Mouse (Mus musculus) thymus, postnatal 0 days (tissue): ENCODE measurements at regions not wholly inside any gene's neighbourhood (a gene's known extent, or its start where the extent isn't known, plus 50 kb on each side); places are given as distances from the start of the nearest gene placed in this dataset.

Experiments used
- DNase-seq: peaks from one replicate; pipeline ENCODE4 v3.0.0-alpha.2; 2015; ENCODE audit warnings: low spot score

- peak; percentile 64 for DNase-seq
These were observed 176.5 kb upstream of the Lpp start for GRCm38 (mm10) chr16:24216828-24217227.

- DNase-seq, result peak; percentile 58
These were observed 178.0 kb upstream of the Lpp start for GRCm38 (mm10) chr16:24215353-24215752.

GRCm38 (mm10) chr16:24213577-24213976 lies 179.7 kb upstream of the Lpp start:
- DNase-seq, result no peak

GRCm38 (mm10) chr16:24212702-24213101 lies 180.6 kb upstream of the Lpp start:
- peak; percentile 62 for DNase-seq

GRCm38 (mm10) chr16:24211588-24211987 lies 181.7 kb upstream of the Lpp start:
- DNase-seq, result no peak

- DNase-seq, result no peak
These were observed 184.4 kb upstream of the Lpp start for GRCm38 (mm10) chr16:24208876-24209275.

- no peak for DNase-seq
These were observed 185.2 kb upstream of the Lpp start for GRCm38 (mm10) chr16:24208118-24208517.

GRCm38 (mm10) chr16:24207056-24207455 lies 186.3 kb upstream of the Lpp start:
- DNase-seq, result no peak

- DNase-seq, result no peak
These were observed 186.8 kb upstream of the Lpp start for GRCm38 (mm10) chr16:24206461-24206861.

GRCm38 (mm10) chr16:24205594-24205993 lies 187.7 kb upstream of the Lpp start:
- no peak for DNase-seq

GRCm38 (mm10) chr16:24204064-24204730 lies 189.1 kb upstream of the Lpp start:
- peak; percentile 57 for DNase-seq

- no peak for DNase-seq
These were observed 190.7 kb upstream of the Lpp start for GRCm38 (mm10) chr16:24202653-24203052.

- DNase-seq, result no peak
These were observed 191.9 kb upstream of the Lpp start for GRCm38 (mm10) chr16:24201455-24201854.

GRCm38 (mm10) chr16:24200200-24200599 lies 193.1 kb upstream of the Lpp start:
- peak; percentile 83 for DNase-seq

GRCm38 (mm10) chr16:24199408-24200167 lies 193.7 kb upstream of the Lpp start:
- no peak for DNase-seq

- DNase-seq, result no peak
These were observed 195.0 kb upstream of the Lpp start for GRCm38 (mm10) chr16:24198291-24198690.

GRCm38 (mm10) chr16:24197618-24198017 lies 195.7 kb upstream of the Lpp start:
- DNase-seq, result no peak

- no peak for DNase-seq
These were observed 199.4 kb upstream of the Lpp start for GRCm38 (mm10) chr16:24193945-24194344.

GRCm38 (mm10) chr16:24193251-24193873 lies 199.9 kb upstream of the Lpp start:
- DNase-seq, result no peak

GRCm38 (mm10) chr16:24192013-24192412 lies 201.3 kb upstream of the Lpp start:
- no peak for DNase-seq

- DNase-seq, result no peak
These were observed 198.5 kb upstream of the Bcl6 start for GRCm38 (mm10) chr16:24187131-24187530.

- no peak for DNase-seq
These were observed 197.3 kb upstream of the Bcl6 start for GRCm38 (mm10) chr16:24185989-24186388.
